Mouse (Mus musculus) small intestine, adult 2 months (tissue): ENCODE results near the gene Phldb2.

ENCODE experiments used
- CTCF ChIP-seq: fragments of 200-500 bp; IDR thresholded peaks from 2 replicates; pipeline ENCODE4 v1.5.1; 2012; ENCODE audit warnings: low read depth, mild to moderate bottlenecking, control low read depth, inconsistent platforms, low read length, moderate library complexity, mixed read lengths; ENCODE audit not compliant: insufficient replicate concordance, insufficient read length; ENCODE audit errors: extremely low read depth
- POLR2A ChIP-seq: fragments of 200-500 bp; IDR thresholded peaks from 2 replicates; pipeline ENCODE4 v1.6.1; 2012; ENCODE audit warnings: low read depth, mild to moderate bottlenecking, control low read depth, inconsistent platforms, low read length, moderate library complexity

GRCm38 (mm10) chr16:45999374-46000191 lies 46.2 kb upstream of the Phldb2 start:
- no peak for TF ChIP-seq POLR2A
- no peak for TF ChIP-seq CTCF
